Comparison of ENCODE assay signal across 8 mouse cellular contexts in genomic region chr7:19004631-19005079, GRCm38 (mm10). TPM values are rescaled to one million over a fixed set of nuclear protein-coding genes. Genes with fewer than 3 reads are reported as not detected.
A peak's percentile ranks its signal among the peaks of the same experiment; 100 is the strongest.
DNase-seq lines count a peak whose midpoint lies in the region; ATAC-seq and TF ChIP-seq lines count a peak whose summit lies in the region.

No protein-coding gene starts in this region.

- peak overlapping the region; percentile 99 for H3K4me2 ChIP-seq in hindbrain, embryonic 11.5 days (replicated peaks; ENCODE audit: low read depth, low read length)
- H3K4me2 ChIP-seq in midbrain, embryonic 11.5 days = peak overlapping the region; percentile 99

- 8% methylated on average over 34 of the region's 34 CpGs for WGBS in embryonic facial prominence, embryonic 10.5 days
- 8% methylated on average over 28 of the region's 34 CpGs for WGBS in hindbrain, embryonic 11.5 days
- WGBS in midbrain, embryonic 11.5 days = 9% methylated on average over 29 of the region's 34 CpGs

- peaks cover 33% of the 10 kb centered on the region for H3K36me3 ChIP-seq in embryonic facial prominence, embryonic 10.5 days (replicated peaks)
- H3K36me3 ChIP-seq in hindbrain, embryonic 11.5 days (ENCODE audit: control insufficient read depth, insufficient read depth, low read length) = peaks cover 4% of the 10 kb centered on the region; the same call in 1 of the 2 replicates
- H3K36me3 ChIP-seq in midbrain, embryonic 11.5 days (ENCODE audit: control insufficient read depth, insufficient read depth, low read length) = peaks cover 10% of the 10 kb centered on the region; the same call in 1 of the 2 replicates

- no peak for DNase-seq in layer of hippocampus, adult 2 months (ENCODE audit: low spot score in 2 of 2)
- DNase-seq in layer of hippocampus, postnatal 14 days (ENCODE audit: low spot score in 2 of 2) = no peak
- peak; percentile 46 for DNase-seq in MN1 (ENCODE audit: low spot score)
- DNase-seq in embryonic facial prominence, embryonic 10.5 days (ENCODE audit: low spot score) = peak; percentile 49
- no peak for DNase-seq in hindbrain, embryonic 11.5 days (ENCODE audit: low spot score)
- DNase-seq in midbrain, embryonic 11.5 days (ENCODE audit: low spot score, missing footprints) = peak; percentile 93
- DNase-seq in c-Kit-positive CD71-positive TER-119-positive erythroid progenitor cells, embryonic 14.5 days (ENCODE audit: low spot score) = no peak
- DNase-seq in urinary bladder, postnatal 25 days (ENCODE audit: low spot score) = no peak

- no peaks in the 10 kb centered on the region for H3K9me3 ChIP-seq in embryonic facial prominence, embryonic 10.5 days
- no peaks in the 10 kb centered on the region for H3K9me3 ChIP-seq in hindbrain, embryonic 11.5 days (ENCODE audit: control insufficient read depth, low read length)
- no peaks in the 10 kb centered on the region for H3K9me3 ChIP-seq in midbrain, embryonic 11.5 days (ENCODE audit: control insufficient read depth, low read length)

- H3K4me1 ChIP-seq in embryonic facial prominence, embryonic 10.5 days = peaks cover 57% of the 10 kb centered on the region
- H3K4me1 ChIP-seq in hindbrain, embryonic 11.5 days (replicated peaks; ENCODE audit: control insufficient read depth, insufficient read depth, low read length) = peaks cover 12% of the 10 kb centered on the region
- peaks cover 29% of the 10 kb centered on the region for H3K4me1 ChIP-seq in midbrain, embryonic 11.5 days (ENCODE audit: control insufficient read depth, insufficient read depth, low read length)

- peak overlapping the region; percentile 92 for H3K9ac ChIP-seq in hindbrain, embryonic 11.5 days (ENCODE audit: low read depth, low read length)
- H3K9ac ChIP-seq in midbrain, embryonic 11.5 days (ENCODE audit: low read length) = peak overlapping the region; percentile 89

- peak; percentile 1; the same call in 1 of the 2 replicates for ATAC-seq in hindbrain, embryonic 11.5 days (ENCODE audit: low FRiP score)
- ATAC-seq in midbrain, embryonic 11.5 days (ENCODE audit: low FRiP score) = no peak; the same call in 1 of the 2 replicates

- no peak for TF ChIP-seq CTCF in layer of hippocampus, adult 2 months (conservative IDR thresholded peaks at IDR 0.05)

- peak overlapping the region; percentile 84 for H3K4me3 ChIP-seq in layer of hippocampus, adult 2 months
- peak overlapping the region; percentile 72 for H3K4me3 ChIP-seq in embryonic facial prominence, embryonic 10.5 days
- H3K4me3 ChIP-seq in hindbrain, embryonic 11.5 days (ENCODE audit: low read depth, low read length) = peak overlapping the region; percentile 84
- H3K4me3 ChIP-seq in midbrain, embryonic 11.5 days (ENCODE audit: low read depth, low read length) = peak overlapping the region; percentile 89

- peak overlapping the region; percentile 99 for H3K27ac ChIP-seq in layer of hippocampus, adult 2 months
- peak overlapping the region; percentile 93 for H3K27ac ChIP-seq in embryonic facial prominence, embryonic 10.5 days (replicated peaks)
- peak overlapping the region; percentile 90 for H3K27ac ChIP-seq in hindbrain, embryonic 11.5 days (ENCODE audit: low read depth, low read length)
- H3K27ac ChIP-seq in midbrain, embryonic 11.5 days (ENCODE audit: low read depth, low read length) = no peak overlapping the region

- no peaks in the 10 kb centered on the region for H3K27me3 ChIP-seq in embryonic facial prominence, embryonic 10.5 days (replicated peaks; ENCODE audit: low read depth, poor library complexity, severe bottlenecking)
- H3K27me3 ChIP-seq in hindbrain, embryonic 11.5 days (ENCODE audit: control insufficient read depth, insufficient read depth, low read length) = no peaks in the 10 kb centered on the region
- no peaks in the 10 kb centered on the region for H3K27me3 ChIP-seq in midbrain, embryonic 11.5 days (ENCODE audit: control insufficient read depth, insufficient read depth, low read length)

RNA-seq across cellular contexts. Expression of gene Irf2bp1, which starts 0.8 kb away (rescaled TPM):
- total RNA-seq in layer of hippocampus, adult 2 months (2021) = 10 to 100 TPM; 52.7 to 56.3 TPM
- total RNA-seq in layer of hippocampus, postnatal 14 days (2021) = 10 to 100 TPM; 43.7 to 44.5 TPM
- 25.0 and 25.7 TPM in 2 replicates for polyA plus RNA-seq in embryonic facial prominence, embryonic 10.5 days (2016; fragmentation: Nextera tagmentation; extraction: Ambion mirVana)
- polyA plus RNA-seq in hindbrain, embryonic 11.5 days (2014; fragmentation: Nextera tagmentation; extraction: Ambion mirVana) = 25.2 and 26.0 TPM in 2 replicates
- 24.1 and 26.5 TPM in 2 replicates for polyA plus RNA-seq in midbrain, embryonic 11.5 days (2014; fragmentation: Nextera tagmentation; extraction: Ambion mirVana)

RNA-seq across cellular contexts. Expression of gene Mypop, which starts 13.6 kb away (rescaled TPM):
- total RNA-seq in layer of hippocampus, adult 2 months (2021) = 10 to 100 TPM; 44.0 to 46.4 TPM
- 10 to 100 TPM; 35.6 to 40.5 TPM for total RNA-seq in layer of hippocampus, postnatal 14 days (2021)
- polyA plus RNA-seq in embryonic facial prominence, embryonic 10.5 days (2016; fragmentation: Nextera tagmentation; extraction: Ambion mirVana) = 4.0 and 4.1 TPM in 2 replicates
- polyA plus RNA-seq in hindbrain, embryonic 11.5 days (2014; fragmentation: Nextera tagmentation; extraction: Ambion mirVana) = 4.6 TPM in 2 replicates
- 3.7 and 4.0 TPM in 2 replicates for polyA plus RNA-seq in midbrain, embryonic 11.5 days (2014; fragmentation: Nextera tagmentation; extraction: Ambion mirVana)

RNA-seq across cellular contexts. Expression of gene Nanos2, which starts 17.5 kb away (rescaled TPM):
- total RNA-seq in layer of hippocampus, adult 2 months (2021) = under 1 TPM; 0.54 to 0.66 TPM
- total RNA-seq in layer of hippocampus, postnatal 14 days (2021) = 1 to 10 TPM in 1 of 2 experiments, under 1 TPM in 1; 0.48 to 1.3 TPM
- polyA plus RNA-seq in embryonic facial prominence, embryonic 10.5 days (2016; fragmentation: Nextera tagmentation; extraction: Ambion mirVana) = not detected in 2 replicates
- polyA plus RNA-seq in hindbrain, embryonic 11.5 days (2014; fragmentation: Nextera tagmentation; extraction: Ambion mirVana) = 0.46 TPM in 1 of 2 replicates, not detected in the other
- polyA plus RNA-seq in midbrain, embryonic 11.5 days (2014; fragmentation: Nextera tagmentation; extraction: Ambion mirVana) = 0.10 TPM in 2 replicates

RNA-seq across cellular contexts. Expression of gene Foxa3, which starts 18.7 kb away (rescaled TPM):
- not detected for total RNA-seq in layer of hippocampus, adult 2 months (2021)
- total RNA-seq in layer of hippocampus, postnatal 14 days (2021) = not detected
- not detected in 2 replicates for polyA plus RNA-seq in embryonic facial prominence, embryonic 10.5 days (2016; fragmentation: Nextera tagmentation; extraction: Ambion mirVana)
- not detected in 2 replicates for polyA plus RNA-seq in hindbrain, embryonic 11.5 days (2014; fragmentation: Nextera tagmentation; extraction: Ambion mirVana)
- polyA plus RNA-seq in midbrain, embryonic 11.5 days (2014; fragmentation: Nextera tagmentation; extraction: Ambion mirVana) = not detected in 2 replicates

RNA-seq across cellular contexts. Expression of gene Sympk, which starts 19.5 kb away (rescaled TPM):
- 100 to 1,000 TPM; 112 to 114 TPM for total RNA-seq in layer of hippocampus, adult 2 months (2021)
- total RNA-seq in layer of hippocampus, postnatal 14 days (2021) = 100 to 1,000 TPM; 103 to 105 TPM
- polyA plus RNA-seq in embryonic facial prominence, embryonic 10.5 days (2016; fragmentation: Nextera tagmentation; extraction: Ambion mirVana) = 43.4 and 45.2 TPM in 2 replicates
- 29.4 and 30.5 TPM in 2 replicates for polyA plus RNA-seq in hindbrain, embryonic 11.5 days (2014; fragmentation: Nextera tagmentation; extraction: Ambion mirVana)
- 30.9 and 33.3 TPM in 2 replicates for polyA plus RNA-seq in midbrain, embryonic 11.5 days (2014; fragmentation: Nextera tagmentation; extraction: Ambion mirVana)

Comparison
In these comparisons a context has a peak if more than half of its experiments do, and no peak if none do; other contexts are left out.
1. DNase-seq: peak in MN1 (single experiment), embryonic facial prominence, embryonic 10.5 days (single experiment) and midbrain, embryonic 11.5 days (single experiment); none in layer of hippocampus, adult 2 months (0 of 2), layer of hippocampus, postnatal 14 days (0 of 2), hindbrain, embryonic 11.5 days (single experiment), c-Kit-positive CD71-positive TER-119-positive erythroid progenitor cells, embryonic 14.5 days (single experiment) and urinary bladder, postnatal 25 days (single experiment).
2. Peak in every context shown above with its lines, with median percentiles within 50 percentile points of each other: H3K4me3 ChIP-seq.